Mouse (Mus musculus) erythroblast, embryonic 14.5 days (primary cell): ENCODE measurements at regions not wholly inside any gene's neighbourhood (a gene's known extent, or its start where the extent isn't known, plus 50 kb on each side); places are given as distances from the start of the nearest gene placed in this dataset.

Experiments
- H3K27me3 ChIP-seq: 2 replicates; pipeline ENCODE4 v1.6.1; 2012; ENCODE audit warnings: inconsistent platforms; ENCODE audit not compliant: control insufficient read depth
- H3K36me3 ChIP-seq: 2 replicates; pipeline ENCODE4 v1.6.1; 2012; ENCODE audit warnings: mild to moderate bottlenecking, inconsistent platforms; ENCODE audit not compliant: control insufficient read depth
- H3K4me1 ChIP-seq: 2 replicates; pipeline ENCODE4 v1.6.1; 2012; ENCODE audit warnings: inconsistent platforms; ENCODE audit not compliant: control insufficient read depth
- H3K4me3 ChIP-seq: replicated peaks from 2 replicates; pipeline ENCODE3; 2012; ENCODE audit warnings: moderate library complexity, mild to moderate bottlenecking, inconsistent platforms
- H3K9me3 ChIP-seq: 2 replicates; pipeline ENCODE4 v1.6.1; 2012; ENCODE audit warnings: low read length, inconsistent platforms, mixed read lengths; ENCODE audit not compliant: control insufficient read depth
- GATA1 ChIP-seq: IDR thresholded peaks from 2 replicates; pipeline ENCODE4 v1.6.1; 2012; ENCODE audit warnings: low read length, inconsistent platforms, mixed read lengths
- TAL1 ChIP-seq: IDR thresholded peaks from 3 replicates; pipeline ENCODE4 v1.6.1; 2012; ENCODE audit warnings: low read length, inconsistent platforms, mixed read lengths

DNA sequence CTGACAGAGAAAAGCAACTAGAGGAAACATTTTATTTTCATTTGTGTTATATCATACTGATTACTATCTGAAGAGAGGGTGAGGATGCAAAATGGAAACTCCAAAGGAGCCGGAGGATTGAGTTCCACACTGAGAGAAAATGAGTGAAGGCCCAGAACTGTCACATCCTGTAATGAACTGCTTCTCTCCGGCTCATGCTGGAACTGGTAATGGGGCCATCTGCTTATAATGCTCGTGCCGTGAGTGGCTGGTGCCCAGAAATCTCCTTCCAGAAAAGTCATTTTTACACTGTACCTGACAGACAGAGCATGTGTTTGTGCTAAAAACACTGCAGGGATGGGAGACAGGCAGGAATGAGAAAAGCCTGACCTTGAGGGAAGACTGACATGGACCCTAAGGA, 483.5 kb upstream of the Pkdcc start:
- H3K4me3 ChIP-seq, result no peak overlapping the region

DNA sequence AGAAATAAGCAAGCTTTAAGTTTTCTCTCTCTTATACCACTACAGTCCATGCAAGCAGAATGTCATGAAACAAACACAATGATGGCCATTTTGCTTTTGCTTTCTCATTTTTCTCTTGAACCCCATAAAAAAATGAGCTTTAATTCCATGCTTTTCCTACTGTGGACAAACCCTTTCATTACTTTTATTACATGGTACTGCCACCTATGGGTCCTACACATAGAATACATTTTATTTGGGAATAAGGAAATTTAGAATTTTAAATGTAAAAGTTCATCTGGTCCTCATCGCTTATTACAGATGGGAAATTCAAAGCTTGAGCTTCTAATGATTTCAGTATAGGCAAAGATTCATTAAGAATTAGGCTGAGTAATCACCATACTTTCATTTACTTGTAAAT, 472.6 kb upstream of the Pkdcc start:
- Histone ChIP-seq H3K9me3 (peaks cover 6% of the 10 kb centered on the region; the same call in 1 of the 2 replicates), H3K4me3 (no peak overlapping the region)

More for the DNA sequence above, 483.5 kb upstream of the Pkdcc start:
- H3K4me1 ChIP-seq, result no peaks in the 10 kb centered on the region
- peaks cover 3% of the 10 kb centered on the region; the same call in 1 of the 2 replicates for H3K9me3 ChIP-seq
- H3K27me3 ChIP-seq, result no peaks in the 10 kb centered on the region
- H3K36me3 ChIP-seq, result no peaks in the 10 kb centered on the region
- no peak for TF ChIP-seq TAL1
- no peak for TF ChIP-seq GATA1

DNA sequence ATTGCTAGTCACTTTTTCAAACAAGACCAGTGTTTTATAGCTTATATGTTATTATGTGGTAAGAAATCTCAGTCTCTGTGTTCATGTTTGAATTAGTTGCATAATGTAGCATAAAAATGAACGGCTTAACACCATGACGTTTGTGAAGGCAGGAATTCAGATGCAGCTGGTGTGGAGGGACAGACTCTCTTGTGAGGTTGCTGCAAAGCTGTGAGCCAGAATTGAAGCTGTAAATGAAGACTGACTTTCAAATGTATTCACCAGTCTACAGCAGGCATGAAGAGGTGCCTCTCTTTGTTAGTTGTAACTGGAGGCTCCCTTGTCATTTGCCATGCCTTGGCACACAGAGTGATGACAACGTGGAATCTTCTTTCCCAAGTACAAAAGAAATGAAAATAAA, 457.7 kb upstream of the Pkdcc start:
- H3K36me3 ChIP-seq, result no peaks in the 10 kb centered on the region
- TF ChIP-seq GATA1 (no peak), TAL1 (no peak)
- H3K9me3 ChIP-seq, result peaks cover 7% of the 10 kb centered on the region
- H3K4me3 ChIP-seq, result no peak overlapping the region
- no peaks in the 10 kb centered on the region for H3K4me1 ChIP-seq
- H3K27me3 ChIP-seq, result no peaks in the 10 kb centered on the region

More for the DNA sequence above, 472.6 kb upstream of the Pkdcc start:
- H3K4me1 ChIP-seq, result no peaks in the 10 kb centered on the region
- H3K36me3 ChIP-seq, result no peaks in the 10 kb centered on the region
- TF ChIP-seq GATA1 (no peak), TAL1 (no peak)
- H3K27me3 ChIP-seq, result no peaks in the 10 kb centered on the region

DNA sequence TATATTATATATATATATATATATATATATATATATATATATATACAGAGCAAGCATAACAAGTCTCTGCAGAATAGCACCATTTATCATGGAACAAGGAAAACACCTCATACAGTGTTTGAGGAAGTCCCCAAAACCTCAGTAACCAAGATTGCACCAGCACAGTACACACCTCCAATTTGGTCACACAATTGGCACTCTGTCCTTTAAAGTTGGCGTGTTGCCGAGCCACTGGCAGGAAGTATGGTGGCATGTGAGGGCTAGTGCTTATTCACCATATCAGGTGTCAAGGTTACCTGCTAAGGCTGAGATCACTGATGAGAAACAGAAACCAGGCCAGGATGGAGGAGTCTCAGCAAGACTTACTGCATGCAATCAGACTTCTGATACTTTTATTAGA, 436.0 kb upstream of the Pkdcc start:
- Histone ChIP-seq H3K36me3 (no peaks in the 10 kb centered on the region), H3K9me3 (no peaks in the 10 kb centered on the region; the same call in 1 of the 2 replicates), H3K4me3 (no peak overlapping the region), H3K27me3 (no peaks in the 10 kb centered on the region), H3K4me1 (no peaks in the 10 kb centered on the region)
- no peak for TF ChIP-seq GATA1
- no peak for TF ChIP-seq TAL1

DNA sequence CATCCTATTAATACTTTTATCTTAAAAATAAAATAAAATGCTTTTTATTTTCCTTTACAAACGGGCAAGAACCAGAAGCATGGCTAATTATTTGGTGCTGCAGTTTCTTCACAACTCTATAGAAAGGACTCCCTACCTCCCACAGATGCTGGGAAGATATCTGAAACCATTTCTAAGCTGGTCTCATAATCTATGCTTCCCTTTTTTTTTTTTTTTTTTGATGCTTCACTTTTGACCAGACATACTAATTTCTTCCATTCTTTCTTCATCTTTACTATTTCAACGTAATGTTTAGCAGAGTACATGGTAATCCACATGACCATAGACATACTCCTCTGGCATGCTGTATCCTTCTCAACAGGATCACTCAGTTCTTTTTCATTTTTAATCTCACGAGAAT, 393.0 kb upstream of the Pkdcc start:
- Histone ChIP-seq H3K4me1 (no peaks in the 10 kb centered on the region), H3K36me3 (no peaks in the 10 kb centered on the region), H3K4me3 (no peak overlapping the region), H3K27me3 (no peaks in the 10 kb centered on the region), H3K9me3 (peaks cover 2% of the 10 kb centered on the region; the same call in 1 of the 2 replicates)
- TF ChIP-seq TAL1, result no peak
- TF ChIP-seq GATA1, result no peak

DNA sequence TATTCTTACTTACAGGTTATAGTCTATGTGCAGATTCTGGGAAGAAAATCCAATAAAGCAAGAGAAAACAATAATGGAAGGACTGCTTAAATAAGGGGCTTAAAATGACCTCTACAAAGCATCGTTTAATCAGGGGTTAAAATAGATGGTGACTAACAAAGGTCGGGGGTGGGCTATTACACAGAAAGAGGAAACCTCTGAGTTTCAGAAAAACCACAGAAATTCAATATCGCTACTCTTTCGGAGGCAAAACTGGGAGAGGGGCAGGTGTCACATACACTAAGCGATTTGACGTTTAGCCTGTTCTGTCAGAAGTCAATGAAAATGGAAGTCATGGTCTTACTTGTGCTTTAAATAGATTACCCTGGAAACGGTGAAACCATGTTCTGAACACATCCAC, 391.0 kb upstream of the Pkdcc start:
- TF ChIP-seq TAL1 (no peak), GATA1 (no peak)

DNA sequence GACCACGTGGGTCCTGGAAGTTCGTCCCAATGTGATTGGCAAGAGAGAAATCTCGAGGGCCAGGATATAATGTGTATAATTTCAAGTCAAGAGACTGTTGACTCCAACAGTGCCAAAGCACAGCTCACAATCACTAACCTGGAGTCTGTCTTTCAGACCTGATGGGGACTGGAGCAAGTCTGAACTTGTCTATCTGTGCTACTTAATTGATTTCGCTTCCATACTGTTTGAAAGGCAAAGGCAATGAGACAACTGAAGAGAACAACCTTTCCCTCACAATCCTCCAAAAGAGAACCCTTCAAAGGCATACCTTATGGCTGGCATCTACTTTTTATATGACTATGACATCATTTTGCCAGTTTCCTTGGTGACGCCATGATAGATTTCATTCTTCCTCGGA, 390.5 kb upstream of the Pkdcc start:
- H3K4me1 ChIP-seq, result no peaks in the 10 kb centered on the region
- H3K4me3 ChIP-seq, result no peak overlapping the region
- TF ChIP-seq TAL1 (no peak), GATA1 (no peak)
- H3K9me3 ChIP-seq, result peaks cover 5% of the 10 kb centered on the region; the same call in 1 of the 2 replicates
- no peaks in the 10 kb centered on the region for H3K36me3 ChIP-seq
- H3K27me3 ChIP-seq, result no peaks in the 10 kb centered on the region

More for the DNA sequence above, 391.0 kb upstream of the Pkdcc start:
- Histone ChIP-seq H3K9me3 (peaks cover 5% of the 10 kb centered on the region; the same call in 1 of the 2 replicates), H3K27me3 (no peaks in the 10 kb centered on the region), H3K4me1 (no peaks in the 10 kb centered on the region), H3K36me3 (no peaks in the 10 kb centered on the region), H3K4me3 (no peak overlapping the region)

DNA sequence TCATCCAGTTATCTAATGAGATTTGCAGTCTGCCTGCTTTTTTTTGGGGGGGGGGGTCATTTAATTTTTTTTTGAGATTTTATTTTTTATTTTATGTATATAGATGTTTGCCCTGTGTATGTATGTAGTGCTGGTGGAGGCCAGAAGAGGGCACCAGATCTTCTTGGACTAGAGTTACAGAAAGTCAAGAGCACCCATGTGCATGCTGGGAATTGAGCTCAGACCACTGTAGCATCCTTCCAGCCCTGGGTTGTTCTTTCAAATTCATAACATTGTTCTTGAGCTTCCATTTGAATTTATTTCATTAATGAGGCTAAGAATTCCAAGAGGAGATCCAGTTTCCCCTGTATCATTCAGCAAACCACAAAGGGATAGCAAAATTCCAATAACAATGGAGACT, 387.9 kb upstream of the Pkdcc start:
- no peaks in the 10 kb centered on the region for H3K4me1 ChIP-seq
- H3K9me3 ChIP-seq, result peaks cover 5% of the 10 kb centered on the region; the same call in 1 of the 2 replicates
- no peak overlapping the region for H3K4me3 ChIP-seq
- no peaks in the 10 kb centered on the region for H3K36me3 ChIP-seq
- no peak for TF ChIP-seq TAL1
- no peak for TF ChIP-seq GATA1
- no peaks in the 10 kb centered on the region for H3K27me3 ChIP-seq

DNA sequence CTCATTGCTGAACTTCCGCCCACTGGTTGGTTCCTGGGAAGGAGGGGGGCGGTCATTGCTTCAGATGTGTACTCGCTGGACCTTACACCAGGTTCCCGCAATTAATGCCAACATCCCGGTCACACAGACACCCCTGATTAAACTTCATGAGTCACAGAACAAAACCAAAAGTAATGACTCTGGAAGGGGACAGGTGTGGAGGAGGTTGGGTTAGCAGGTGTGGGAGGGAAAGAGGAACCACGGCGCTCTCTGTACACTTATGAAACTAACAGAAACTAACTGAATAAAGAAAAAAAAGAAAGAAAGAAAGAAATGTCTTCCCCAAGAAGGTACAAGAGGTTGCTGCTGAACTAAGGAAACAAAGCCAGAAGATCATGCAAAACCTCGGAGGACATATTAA, 387.3 kb upstream of the Pkdcc start:
- TF ChIP-seq GATA1, result no peak
- TF ChIP-seq TAL1, result no peak

DNA sequence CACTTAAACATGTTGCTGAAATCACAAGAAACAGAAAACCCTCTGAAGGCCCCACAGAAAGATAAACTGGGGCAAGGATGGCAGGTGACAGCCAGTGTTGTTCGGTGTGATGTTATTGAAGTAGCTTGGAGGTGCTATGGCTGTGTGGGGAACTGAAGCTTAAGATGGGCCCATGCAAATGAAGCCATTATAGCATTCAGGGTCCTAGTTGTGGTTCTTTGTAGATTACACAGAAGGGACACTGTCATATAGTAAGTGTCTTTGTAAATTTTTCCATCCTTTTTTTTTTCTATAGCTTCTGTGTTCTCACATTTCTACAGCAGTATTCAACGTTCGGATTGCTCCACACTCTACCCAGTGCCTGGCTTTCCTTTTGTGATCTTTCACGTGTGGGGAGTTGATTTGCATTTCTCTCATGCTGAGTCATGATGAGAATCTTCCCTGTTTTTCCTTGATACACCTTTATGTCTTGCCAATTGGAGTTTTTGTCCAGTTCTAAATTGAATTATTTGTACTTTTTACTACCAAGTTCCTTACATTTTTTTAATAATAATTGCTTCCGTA, 386.6 kb upstream of the Pkdcc start:
- no peaks in the 10 kb centered on the region for H3K27me3 ChIP-seq
- peaks cover 5% of the 10 kb centered on the region; the same call in 1 of the 2 replicates for H3K9me3 ChIP-seq
- no peak overlapping the region for H3K4me3 ChIP-seq
- H3K36me3 ChIP-seq, result no peaks in the 10 kb centered on the region
- no peaks in the 10 kb centered on the region for H3K4me1 ChIP-seq
- TF ChIP-seq GATA1 (no peak), TAL1 (no peak)

More for the DNA sequence above, 387.3 kb upstream of the Pkdcc start:
- no peaks in the 10 kb centered on the region for H3K27me3 ChIP-seq
- no peaks in the 10 kb centered on the region for H3K36me3 ChIP-seq
- no peak overlapping the region for H3K4me3 ChIP-seq
- H3K9me3 ChIP-seq, result peaks cover 5% of the 10 kb centered on the region; the same call in 1 of the 2 replicates
- no peaks in the 10 kb centered on the region for H3K4me1 ChIP-seq
